Mouse (Mus musculus): ENCODE results near the gene Zc3h4. TPM values are rescaled to one million over a fixed set of nuclear protein-coding genes. Genes with fewer than 3 reads are reported as not detected.

The Zc3h4 gene
- total and polyA plus RNA-seq, 2 experiments from 2014 or later, result 5.0 to 16.5 TPM

DNA sequence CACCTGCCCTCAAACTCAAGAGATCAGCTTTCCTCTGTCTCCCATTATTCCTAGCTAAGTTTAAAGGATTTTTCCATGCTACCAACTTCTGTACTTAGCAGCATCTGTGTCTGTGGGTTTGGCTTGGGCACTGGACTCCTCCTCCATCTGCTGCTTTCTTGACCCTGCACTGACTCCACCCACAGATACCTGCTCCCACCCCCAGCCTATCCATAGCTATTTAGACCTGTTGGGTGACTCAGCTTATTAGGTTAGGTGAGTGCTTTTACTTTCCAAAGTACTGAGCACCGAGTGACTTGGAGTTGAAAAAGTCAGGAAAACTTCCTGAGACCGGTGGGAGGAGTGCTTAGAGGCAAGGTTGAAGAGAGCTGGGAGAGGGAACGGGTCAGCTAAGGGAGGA, 14.7 kb downstream of the Zc3h4 start:
- TF ChIP-seq CTCF (IDR thresholded peaks at IDR 0.05; ENCODE audit: low read depth) (no peak), EP300 (IDR thresholded peaks at IDR 0.05; ENCODE audit: low read depth) (no peak)
- peaks cover 15% of the 10 kb centered on the region for H3K4me1 ChIP-seq (ENCODE audit: control insufficient read depth, insufficient read depth)
- no peak overlapping the region for H3K9ac ChIP-seq (replicated peaks; ENCODE audit: low read depth, low read length)
- no peaks in the 10 kb centered on the region for H3K9me3 ChIP-seq (replicated peaks; ENCODE audit: control insufficient read depth, low read length)
- no peaks in the 10 kb centered on the region for H3K27me3 ChIP-seq (ENCODE audit: control insufficient read depth, insufficient read depth, low read length)
- peak overlapping the region; percentile 91; the same call in 1 of the 2 replicates for H3K27ac ChIP-seq (ENCODE audit: low read depth)
- H3K4me2 ChIP-seq (ENCODE audit: low read depth, low read length), result no peak overlapping the region
- DNase-seq (ENCODE audit: low spot score) (no peak), ATAC-seq (ENCODE audit: insufficient read depth, low read depth) (no peak)
- H3K4me3 ChIP-seq (ENCODE audit: low read depth, low read length), result no peak overlapping the region
- WGBS, result 83% methylated on average over 3 of the region's 3 CpGs
- H3K36me3 ChIP-seq (replicated peaks; ENCODE audit: control insufficient read depth, insufficient read depth, low read length), result peaks cover 18% of the 10 kb centered on the region

GRCm38 (mm10) chr7:16417141-16417771, 16.5 kb downstream of the Zc3h4 start:
- Histone ChIP-seq H3K27me3 (ENCODE audit: control insufficient read depth, insufficient read depth, low read length) (no peaks in the 10 kb centered on the region), H3K36me3 (replicated peaks; ENCODE audit: control insufficient read depth, insufficient read depth, low read length) (peaks cover 36% of the 10 kb centered on the region), H3K4me2 (ENCODE audit: low read depth, low read length) (peak overlapping the region; percentile 35), H3K9me3 (replicated peaks; ENCODE audit: control insufficient read depth, low read length) (no peaks in the 10 kb centered on the region), H3K4me3 (ENCODE audit: low read depth, low read length) (no peak overlapping the region), H3K27ac (ENCODE audit: low read depth) (peak overlapping the region; percentile 91), H3K9ac (replicated peaks; ENCODE audit: low read depth, low read length) (no peak overlapping the region), H3K4me1 (ENCODE audit: control insufficient read depth, insufficient read depth) (peaks cover 15% of the 10 kb centered on the region)
- TF ChIP-seq EP300 (IDR thresholded peaks at IDR 0.05; ENCODE audit: low read depth) (no peak), CTCF (IDR thresholded peaks at IDR 0.05; ENCODE audit: low read depth) (peak; percentile 3)
- DNase-seq (ENCODE audit: low spot score), result peak; percentile 86
- WGBS, result 28% methylated on average over 10 of the region's 10 CpGs
- ATAC-seq (ENCODE audit: insufficient read depth, low read depth), result peak; percentile 93

GRCm38 (mm10) chr7:16418713-16419112, 18.0 kb downstream of the Zc3h4 start:
- 92% methylated on average over 5 of the region's 5 CpGs for WGBS
- Histone ChIP-seq H3K4me2 (ENCODE audit: low read depth, low read length) (no peak overlapping the region), H3K27me3 (ENCODE audit: control insufficient read depth, insufficient read depth, low read length) (no peaks in the 10 kb centered on the region), H3K9me3 (replicated peaks; ENCODE audit: control insufficient read depth, low read length) (no peaks in the 10 kb centered on the region), H3K9ac (replicated peaks; ENCODE audit: low read depth, low read length) (no peak overlapping the region), H3K27ac (ENCODE audit: low read depth) (no peak overlapping the region; the same call in 1 of the 2 replicates), H3K4me1 (ENCODE audit: control insufficient read depth, insufficient read depth) (peaks cover 15% of the 10 kb centered on the region), H3K36me3 (replicated peaks; ENCODE audit: control insufficient read depth, insufficient read depth, low read length) (peaks cover 49% of the 10 kb centered on the region), H3K4me3 (ENCODE audit: low read depth, low read length) (no peak overlapping the region)
- TF ChIP-seq CTCF (IDR thresholded peaks at IDR 0.05; ENCODE audit: low read depth) (no peak), EP300 (IDR thresholded peaks at IDR 0.05; ENCODE audit: low read depth) (no peak)
- DNase-seq (ENCODE audit: low spot score), result no peak
- no peak for ATAC-seq (ENCODE audit: insufficient read depth, low read depth)

DNA sequence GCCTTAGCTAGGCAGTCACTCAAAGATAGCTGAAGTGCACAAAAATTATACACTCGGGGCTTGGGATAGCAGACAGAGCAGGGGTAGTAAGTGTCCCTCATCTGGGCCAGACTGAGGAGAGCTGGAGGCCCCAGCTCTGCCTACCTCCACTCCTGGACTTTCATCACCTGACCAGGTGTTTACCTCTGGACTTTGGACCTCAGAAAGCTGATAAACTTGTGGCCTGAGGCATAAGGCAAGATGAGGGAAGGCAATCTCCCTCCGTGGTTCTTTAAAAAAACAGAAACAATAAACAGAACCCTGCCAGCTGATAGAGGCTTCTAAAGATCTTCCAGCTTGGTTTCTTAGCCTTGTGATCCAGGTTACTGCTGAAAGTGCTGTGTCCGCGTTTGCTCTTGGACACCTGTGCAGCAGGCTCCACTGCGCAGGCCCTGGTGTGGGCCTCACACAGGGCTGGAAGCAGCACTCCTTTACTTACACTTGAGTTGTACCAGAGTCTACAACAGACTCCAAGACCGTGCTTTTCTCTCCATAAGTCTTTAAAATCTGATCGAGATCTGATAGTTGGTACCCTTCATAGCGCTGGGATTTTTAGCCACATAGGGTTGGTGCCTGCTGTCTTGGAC, 19.9 kb downstream of the Zc3h4 start:
- peaks cover 15% of the 10 kb centered on the region for H3K4me1 ChIP-seq (ENCODE audit: control insufficient read depth, insufficient read depth)
- no peak for ATAC-seq (ENCODE audit: insufficient read depth, low read depth)
- H3K36me3 ChIP-seq (replicated peaks; ENCODE audit: control insufficient read depth, insufficient read depth, low read length), result peaks cover 68% of the 10 kb centered on the region
- 91% methylated on average over 8 of the region's 8 CpGs for WGBS
- no peak for DNase-seq (ENCODE audit: low spot score)
- no peak overlapping the region for H3K9ac ChIP-seq (replicated peaks; ENCODE audit: low read depth, low read length)
- H3K4me2 ChIP-seq (ENCODE audit: low read depth, low read length), result no peak overlapping the region
- H3K4me3 ChIP-seq (ENCODE audit: low read depth, low read length), result no peak overlapping the region
- TF ChIP-seq CTCF (IDR thresholded peaks at IDR 0.05; ENCODE audit: low read depth) (no peak), EP300 (IDR thresholded peaks at IDR 0.05; ENCODE audit: low read depth) (no peak)
- no peak overlapping the region for H3K27ac ChIP-seq (ENCODE audit: low read depth)
- H3K9me3 ChIP-seq (replicated peaks; ENCODE audit: control insufficient read depth, low read length), result no peaks in the 10 kb centered on the region
- no peaks in the 10 kb centered on the region for H3K27me3 ChIP-seq (ENCODE audit: control insufficient read depth, insufficient read depth, low read length)

DNA sequence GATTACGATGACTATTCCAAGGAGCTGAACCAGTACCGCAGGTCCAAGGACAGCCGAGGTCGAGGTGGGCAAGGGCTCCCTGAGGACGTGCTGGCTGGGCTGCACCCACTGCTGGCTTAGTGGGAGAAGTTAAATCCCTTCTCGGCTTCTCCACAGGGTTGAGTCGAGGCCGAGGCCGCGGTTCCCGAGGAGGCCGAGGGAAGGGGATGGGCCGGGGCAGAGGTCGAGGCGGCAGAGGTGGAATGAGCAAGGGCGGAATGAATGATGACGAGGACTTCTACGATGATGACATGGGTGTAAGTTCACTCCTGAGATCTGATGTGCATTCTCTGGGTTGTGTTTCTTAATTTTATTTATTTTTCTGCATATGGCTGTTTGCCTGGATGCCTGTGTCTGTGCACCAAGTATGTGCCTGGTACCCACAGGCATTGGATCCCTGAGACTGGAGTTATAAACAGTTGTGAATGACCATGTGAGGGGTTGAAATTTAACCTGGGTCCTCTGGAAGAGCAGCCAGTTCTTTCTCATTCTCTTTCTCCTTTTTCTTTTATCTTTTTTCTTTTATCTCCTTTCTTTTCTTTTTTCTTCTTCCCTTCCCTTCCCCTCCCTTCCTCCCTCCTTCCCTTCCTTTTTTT, 21.6 kb downstream of the Zc3h4 start:
- TF ChIP-seq EP300 (IDR thresholded peaks at IDR 0.05; ENCODE audit: low read depth) (no peak), CTCF (IDR thresholded peaks at IDR 0.05; ENCODE audit: low read depth) (no peak)
- H3K4me2 ChIP-seq (ENCODE audit: low read depth, low read length), result no peak overlapping the region
- ATAC-seq (ENCODE audit: insufficient read depth, low read depth) (no peak), DNase-seq (ENCODE audit: low spot score) (no peak)
- H3K9ac ChIP-seq (replicated peaks; ENCODE audit: low read depth, low read length), result no peak overlapping the region
- WGBS, result 87% methylated on average over 18 of the region's 18 CpGs
- no peak overlapping the region for H3K4me3 ChIP-seq (ENCODE audit: low read depth, low read length)
- H3K27me3 ChIP-seq (ENCODE audit: control insufficient read depth, insufficient read depth, low read length), result no peaks in the 10 kb centered on the region
- peaks cover 86% of the 10 kb centered on the region for H3K36me3 ChIP-seq (replicated peaks; ENCODE audit: control insufficient read depth, insufficient read depth, low read length)
- H3K4me1 ChIP-seq (ENCODE audit: control insufficient read depth, insufficient read depth), result peaks cover 6% of the 10 kb centered on the region
- no peaks in the 10 kb centered on the region for H3K9me3 ChIP-seq (replicated peaks; ENCODE audit: control insufficient read depth, low read length)
- H3K27ac ChIP-seq (ENCODE audit: low read depth), result no peak overlapping the region

All from heart, postnatal 0 days (tissue).